Mouse (Mus musculus): ENCODE measurements around the gene Unc13a.

Gene Unc13a

DNA sequence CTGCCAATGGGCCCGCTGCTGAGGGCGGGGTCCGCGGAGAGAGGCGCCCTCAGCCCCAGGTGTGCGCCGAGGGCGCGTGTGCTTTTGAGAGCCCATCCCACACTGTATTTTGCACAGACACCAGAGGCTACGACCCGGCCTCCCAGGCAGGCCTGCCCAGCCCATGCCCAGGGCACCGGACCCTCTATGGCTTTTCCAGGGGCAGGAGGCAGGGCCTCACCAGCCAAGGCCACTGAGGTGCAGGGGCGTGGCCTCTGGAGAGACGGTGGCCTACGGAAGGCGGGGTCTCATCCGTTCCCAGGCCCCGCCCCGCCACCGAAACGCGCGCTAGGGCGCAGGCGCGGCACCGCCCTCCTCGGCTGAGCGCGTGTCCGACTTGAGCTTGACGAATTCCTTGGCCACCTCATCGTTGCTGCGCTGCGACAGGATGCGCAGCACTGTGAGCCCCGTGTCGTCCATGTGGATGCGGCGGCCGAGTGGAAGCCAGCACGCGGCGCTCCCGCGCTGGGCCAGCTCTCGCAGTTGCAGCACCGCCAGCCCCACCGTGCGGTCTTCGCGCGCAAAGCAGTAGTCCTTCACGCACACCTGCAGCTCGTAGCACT is 42.4 kb downstream of the Unc13a start:
- ATAC-seq (ENCODE audit: insufficient number of reproducible peaks, low FRiP score, low TSS enrichment): peak; percentile 37

DNA sequence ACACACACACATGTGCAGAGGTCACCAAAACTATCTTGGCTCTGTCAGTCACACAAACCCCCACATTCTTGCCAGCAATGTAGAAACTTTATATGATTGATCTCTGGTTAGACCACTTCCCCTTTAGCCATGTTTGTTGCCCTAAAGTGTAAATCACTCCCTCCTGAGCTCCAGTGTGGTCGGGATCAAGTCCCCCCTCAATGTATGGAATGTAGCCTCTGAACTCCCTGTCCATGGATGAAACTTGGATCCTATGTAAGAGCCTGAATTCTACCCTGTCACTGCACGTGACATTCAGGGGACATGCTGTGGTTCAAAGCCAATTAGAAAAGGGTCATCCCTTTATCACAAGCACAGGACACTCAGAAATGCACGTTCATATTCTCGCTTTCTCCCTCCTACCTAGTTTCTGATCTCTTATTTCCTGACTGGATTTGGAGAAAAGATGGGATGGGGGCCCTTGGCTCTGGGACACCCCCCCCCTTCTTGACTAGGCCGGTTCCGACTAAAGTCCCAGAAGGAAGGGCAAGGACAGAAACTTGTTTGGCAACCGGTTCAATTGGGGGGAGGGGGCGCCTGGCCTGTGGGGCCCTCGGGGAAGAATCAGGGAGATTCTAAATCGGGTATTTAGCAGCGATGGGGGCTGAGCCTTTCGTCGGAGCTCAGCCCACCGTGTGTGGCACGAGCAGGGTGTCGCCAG is 43.0 kb downstream of the Unc13a start:
- no peak for ATAC-seq (ENCODE audit: insufficient number of reproducible peaks, low FRiP score, low TSS enrichment)

DNA sequence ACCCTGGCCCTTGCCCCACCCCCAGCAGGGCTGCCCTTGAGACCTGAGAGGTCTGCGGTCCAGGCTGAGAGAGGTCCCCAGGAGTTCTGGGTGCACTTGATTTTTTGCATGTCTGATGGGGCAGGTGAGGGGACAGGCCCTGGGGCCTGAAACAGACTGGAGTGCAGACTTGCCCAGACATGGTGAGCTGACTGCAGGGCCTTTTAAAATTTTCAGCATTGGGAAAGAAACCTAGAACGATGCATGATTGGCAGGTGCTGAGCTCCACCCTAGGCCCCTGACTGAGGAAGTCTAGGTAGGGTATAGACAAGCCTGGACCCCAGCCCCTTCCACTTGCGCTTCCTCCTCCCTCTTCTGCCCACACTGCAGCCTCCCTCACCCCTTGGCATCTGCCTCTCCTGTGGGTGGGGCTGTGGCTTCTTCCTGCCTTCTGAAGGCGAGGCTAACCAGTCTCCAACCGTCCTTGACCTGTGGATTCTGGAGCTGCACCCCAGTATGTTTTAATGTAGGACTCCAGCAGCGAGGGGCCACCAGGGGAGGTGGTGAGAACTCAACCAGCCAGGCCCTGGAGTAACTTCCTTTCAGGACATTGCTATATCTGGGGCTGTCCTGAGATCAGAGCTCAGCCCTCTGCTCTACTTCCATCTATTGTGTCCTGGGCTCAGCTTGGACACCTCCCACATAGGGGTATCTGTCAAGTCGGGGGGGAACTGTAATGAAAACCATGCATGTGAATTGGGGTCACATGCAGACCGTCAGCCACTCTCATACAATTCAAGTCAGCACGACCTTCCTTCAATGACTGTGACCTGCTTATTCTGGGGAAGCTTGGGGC is 44.1 kb downstream of the Unc13a start:
- no peak for ATAC-seq (ENCODE audit: insufficient number of reproducible peaks, low FRiP score, low TSS enrichment)

DNA sequence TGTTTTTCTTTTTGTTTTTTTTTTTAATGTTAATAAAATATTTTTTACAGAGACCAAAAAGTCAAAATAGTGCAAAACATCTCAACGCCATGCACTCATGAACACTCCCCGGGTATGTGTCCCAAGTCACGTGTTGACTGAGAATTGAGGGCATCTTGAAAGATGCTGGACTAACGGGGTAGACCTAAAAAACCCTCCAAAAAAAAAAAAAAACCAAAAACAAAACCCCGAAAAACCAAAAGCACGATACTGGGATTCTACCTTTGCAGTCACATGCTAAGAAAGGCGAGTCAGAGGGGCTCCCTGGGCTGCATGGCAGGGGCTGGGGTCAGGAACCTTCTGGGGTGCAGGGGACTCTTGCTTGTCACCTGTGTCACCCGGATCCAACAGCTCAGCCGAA is 44.8 kb downstream of the Unc13a start:
- no peak for ATAC-seq (ENCODE audit: insufficient number of reproducible peaks, low FRiP score, low TSS enrichment)

DNA sequence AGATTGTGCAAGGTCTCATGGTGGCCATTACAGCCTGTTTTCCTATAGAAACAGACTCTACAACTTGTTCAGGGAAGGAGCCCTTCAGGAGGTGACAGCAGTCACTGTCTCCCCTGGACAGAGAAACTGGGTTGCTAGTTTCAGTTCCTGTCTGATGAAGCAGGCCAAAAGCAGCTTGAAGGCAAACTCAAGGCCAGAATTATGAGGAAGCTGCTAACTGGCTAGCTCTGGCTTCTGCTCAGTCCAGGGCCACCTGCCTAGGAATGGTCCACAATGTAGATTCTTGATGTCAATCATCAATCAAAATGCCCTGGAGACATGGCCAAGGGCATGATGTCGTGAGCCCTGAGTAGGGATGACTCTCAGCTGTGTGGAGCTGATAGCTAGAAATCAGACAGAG is 46.5 kb downstream of the Unc13a start:
- ATAC-seq (ENCODE audit: insufficient number of reproducible peaks, low FRiP score, low TSS enrichment): no peak

DNA sequence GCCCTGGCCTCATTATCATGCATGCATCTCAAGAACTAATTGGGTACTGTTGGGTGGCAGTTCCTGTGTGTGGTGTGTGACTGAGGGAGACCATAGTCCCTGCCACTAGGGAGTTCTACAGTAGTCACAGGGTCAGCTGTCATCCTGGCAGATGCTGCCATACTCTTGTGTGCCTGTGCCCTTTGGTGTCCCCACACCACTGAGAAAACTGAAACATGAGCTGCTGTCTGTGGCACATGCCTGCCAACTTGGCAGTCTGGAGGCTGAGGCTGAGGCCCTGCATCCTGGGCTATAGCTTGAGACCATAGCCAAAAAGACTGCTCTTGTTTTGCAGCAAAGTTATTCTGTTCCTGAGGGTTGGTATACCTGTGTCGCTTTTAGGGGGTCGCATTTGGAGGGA is 51.8 kb downstream of the Unc13a start:
- no peak for ATAC-seq (ENCODE audit: insufficient number of reproducible peaks, low FRiP score, low TSS enrichment)

GRCm38 (mm10) chr8:71613418-71613817 is 58.1 kb downstream of the Unc13a start:
- no peak for ATAC-seq (ENCODE audit: insufficient number of reproducible peaks, low FRiP score, low TSS enrichment)

DNA sequence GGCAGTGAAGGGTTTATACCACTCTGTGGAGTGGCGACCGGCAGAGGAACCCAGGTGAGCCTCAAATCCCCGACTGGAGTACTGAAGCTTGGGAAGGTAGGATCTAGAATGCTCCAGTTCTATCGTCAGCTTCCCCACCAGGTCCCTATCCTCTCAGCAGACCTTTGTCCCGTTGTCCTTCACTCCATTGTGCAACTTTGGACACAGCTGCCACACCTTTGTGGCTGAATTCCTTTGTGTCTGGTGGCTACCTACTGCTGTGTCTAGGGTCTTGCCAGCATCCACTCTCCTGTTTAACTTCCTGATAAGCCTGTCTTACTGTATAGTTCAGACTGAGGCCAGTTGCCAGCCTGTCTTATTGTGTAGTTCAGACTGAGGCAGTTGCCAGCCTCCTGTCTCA is 59.4 kb downstream of the Unc13a start:
- no peak for ATAC-seq (ENCODE audit: insufficient number of reproducible peaks, low FRiP score, low TSS enrichment)

DNA sequence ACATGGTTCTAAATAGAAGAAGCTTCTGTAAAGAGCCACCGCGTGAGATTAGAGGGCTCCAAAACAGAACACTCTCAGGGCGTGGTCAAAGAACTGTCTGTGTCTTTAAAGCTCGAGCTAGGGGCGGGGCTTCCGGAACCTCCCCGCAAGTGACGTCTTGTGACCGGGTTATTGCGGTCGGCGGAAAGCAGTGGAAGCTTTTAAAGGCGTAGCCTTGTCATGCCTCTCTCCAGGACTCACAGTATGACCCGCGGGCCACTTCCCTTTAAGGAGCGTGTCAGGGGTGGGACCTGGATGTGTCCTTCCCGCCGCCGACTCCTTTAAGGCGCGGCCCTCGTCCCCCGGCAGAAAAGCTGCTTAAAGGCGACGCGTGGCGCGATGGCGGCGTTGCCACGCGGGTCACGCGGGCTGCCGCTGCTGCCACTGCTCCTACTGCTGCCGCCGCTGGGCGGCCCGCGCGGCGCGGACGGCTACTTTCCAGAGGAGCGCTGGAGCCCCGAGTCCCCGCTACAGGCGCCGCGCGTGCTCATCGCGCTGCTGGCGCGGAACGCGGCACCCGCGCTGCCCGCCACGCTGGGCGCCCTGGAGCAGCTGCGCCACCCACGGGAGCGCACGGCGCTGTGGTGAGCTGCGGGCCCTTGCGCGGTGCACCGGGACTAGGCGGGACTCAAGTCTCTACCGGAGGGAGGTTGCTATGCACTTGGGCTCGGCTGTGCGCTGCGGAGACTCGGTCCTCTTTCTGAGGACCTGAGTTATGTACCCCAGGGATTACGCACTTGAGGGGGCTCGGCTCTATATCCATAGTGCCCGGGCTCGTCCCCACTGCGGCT is 60.5 kb downstream of the Unc13a start, which contains the start of gene Colgalt1:
TSS of gene Colgalt1 (plus strand) at position 177 of the 830 bp plus-strand sequence.
- peak; percentile 99 for ATAC-seq (ENCODE audit: insufficient number of reproducible peaks, low FRiP score, low TSS enrichment)

- no peak for ATAC-seq (ENCODE audit: insufficient number of reproducible peaks, low FRiP score, low TSS enrichment)
These were observed 67.5 kb downstream of the Unc13a start for GRCm38 (mm10) chr8:71604021-71604420.

DNA sequence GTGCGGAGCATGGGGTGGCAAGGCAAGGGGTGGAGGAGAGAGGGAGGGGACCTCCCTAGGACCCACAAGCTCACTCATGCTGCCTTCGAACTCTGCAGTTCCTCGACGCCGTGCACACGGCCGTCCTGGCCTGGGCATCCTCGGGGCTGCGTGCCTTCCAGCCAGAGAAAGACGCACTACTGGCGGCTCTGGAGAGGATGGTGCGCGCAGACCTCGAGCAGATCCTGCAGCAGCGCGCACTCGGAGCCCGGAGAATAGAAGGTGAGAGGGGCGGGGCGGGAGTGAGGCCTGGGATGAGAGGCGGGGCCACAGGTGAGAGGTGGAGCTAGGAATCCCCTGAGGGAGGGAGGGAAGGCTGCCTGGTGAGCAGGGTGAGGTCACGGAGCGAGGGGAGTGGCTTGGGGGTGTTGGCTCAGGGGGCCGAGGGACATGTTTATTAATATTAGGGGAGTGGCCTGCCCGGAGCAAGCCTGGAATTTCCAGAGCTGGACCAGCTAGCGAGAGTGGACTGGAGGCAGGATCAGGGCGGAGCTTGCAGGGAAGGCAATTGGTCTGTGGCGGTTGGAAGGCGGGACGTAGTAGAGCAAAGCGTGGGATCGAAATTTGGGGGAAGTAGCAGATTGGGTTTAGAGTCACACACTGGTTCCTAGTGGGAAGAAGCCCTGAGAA is 68.8 kb downstream of the Unc13a start:
- ATAC-seq (ENCODE audit: insufficient number of reproducible peaks, low FRiP score, low TSS enrichment): no peak

GRCm38 (mm10) chr8:71601939-71602665 is 69.5 kb downstream of the Unc13a start:
- no peak for ATAC-seq (ENCODE audit: insufficient number of reproducible peaks, low FRiP score, low TSS enrichment)

- ATAC-seq (ENCODE audit: insufficient number of reproducible peaks, low FRiP score, low TSS enrichment): no peak
These were observed 72.7 kb downstream of the Unc13a start for GRCm38 (mm10) chr8:71598841-71599240.

DNA sequence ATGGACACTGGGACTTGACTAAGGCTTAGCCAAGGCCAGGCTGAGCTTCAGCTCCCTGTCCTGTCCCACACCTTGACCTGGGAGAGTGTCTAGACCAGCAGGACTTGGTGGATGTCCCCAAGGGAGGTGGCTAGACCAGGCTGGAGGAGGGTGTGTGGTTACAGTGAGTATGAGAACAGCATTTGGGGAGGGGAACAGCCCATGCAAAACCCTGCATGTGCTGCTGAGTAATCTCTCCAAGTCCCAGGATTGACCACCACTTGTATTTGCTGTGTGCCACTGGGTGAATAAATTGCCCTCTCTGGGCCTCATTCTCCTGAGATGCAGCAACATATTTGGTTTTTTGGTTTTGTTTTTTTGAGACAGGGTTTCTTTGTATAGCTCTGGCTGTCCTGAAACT is 73.2 kb downstream of the Unc13a start:
- no peak for ATAC-seq (ENCODE audit: insufficient number of reproducible peaks, low FRiP score, low TSS enrichment)

DNA sequence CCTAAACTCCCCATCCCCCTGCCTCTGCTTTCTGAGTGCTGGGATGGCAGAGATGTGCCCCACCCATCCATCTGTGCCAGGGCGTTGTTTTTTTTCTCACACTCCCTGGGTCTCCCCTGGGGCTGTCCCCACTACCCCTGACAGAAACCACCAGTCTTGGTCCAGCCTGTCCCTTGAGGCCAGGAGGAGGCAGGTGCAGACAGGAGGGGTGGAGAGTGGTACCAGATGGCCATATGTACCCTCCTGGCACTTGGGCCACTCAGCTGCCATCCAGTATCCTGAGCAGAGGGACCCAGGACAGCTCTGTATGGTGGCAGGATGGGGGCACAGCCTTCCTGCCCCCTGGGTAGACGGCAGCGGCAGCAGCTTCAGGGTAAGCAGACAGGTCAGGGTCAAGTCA is 74.1 kb downstream of the Unc13a start, which contains the start of gene Fam129c:
TSS of gene Fam129c (plus strand) at position 198 of the 400 bp plus-strand sequence.
- no peak for ATAC-seq (ENCODE audit: insufficient number of reproducible peaks, low FRiP score, low TSS enrichment)

- no peak for ATAC-seq (ENCODE audit: insufficient number of reproducible peaks, low FRiP score, low TSS enrichment)
These were observed 74.8 kb downstream of the Unc13a start for GRCm38 (mm10) chr8:71596798-71597197.

- no peak for ATAC-seq (ENCODE audit: insufficient number of reproducible peaks, low FRiP score, low TSS enrichment)
These were observed 75.2 kb downstream of the Unc13a start for GRCm38 (mm10) chr8:71596384-71596783.

- peak; percentile 32 for ATAC-seq (ENCODE audit: insufficient number of reproducible peaks, low FRiP score, low TSS enrichment)
These were observed 75.7 kb downstream of the Unc13a start for GRCm38 (mm10) chr8:71595862-71596261.

- no peak for ATAC-seq (ENCODE audit: insufficient number of reproducible peaks, low FRiP score, low TSS enrichment)
These were observed 77.2 kb downstream of the Unc13a start for GRCm38 (mm10) chr8:71594324-71594722.
